ENCODE assay signal across 42 mouse cellular contexts in genomic region chr11:58072978-58073377, GRCm38 (mm10). TPM values are rescaled to one million over a fixed set of nuclear protein-coding genes. Genes with fewer than 3 reads are reported as not detected.
"Had no signal": no experiment of that assay in that cellular context is flagged by ENCODE, and none has a peak within 500 bp of the region (broad histone marks: within the 10 kb centered on the region; RNA-seq: fewer than 3 reads in every experiment).

No protein-coding gene starts in this region.

- DNase-seq: gastrocnemius, adult 2 months; gastrocnemius, postnatal 14 days; gastrocnemius, postnatal 36 days; heart, adult 18-20 months; heart, postnatal 10 days; heart, postnatal 4 days; kidney, adult 11 months; kidney, adult 2 months; kidney, adult 9 months; kidney, postnatal 14 days; kidney, postnatal 36 days; layer of hippocampus, adult 9-11 months; layer of hippocampus, postnatal 36 days; left cerebral cortex, postnatal 4 days had no signal

- H3K9me3 ChIP-seq: heart, embryonic 10.5 days; hindbrain, embryonic 10.5 days; hindbrain, embryonic 12.5 days; kidney, embryonic 15.5 days; limb, embryonic 15.5 days; liver, embryonic 12.5 days had no signal

- H3K4me3 ChIP-seq: gastrocnemius, adult 2 months; heart, embryonic 10.5 days; heart, embryonic 12.5 days; hindbrain, embryonic 10.5 days; hindbrain, embryonic 12.5 days; kidney, embryonic 15.5 days; limb, embryonic 13.5 days; limb, embryonic 15.5 days; liver, embryonic 12.5 days had no signal

- H3K4me1 ChIP-seq: heart, embryonic 12.5 days; hindbrain, embryonic 10.5 days; hindbrain, embryonic 12.5 days; kidney, embryonic 15.5 days; limb, embryonic 13.5 days; limb, embryonic 15.5 days; liver, embryonic 12.5 days had no signal

- H3K9ac ChIP-seq: heart, embryonic 12.5 days; hindbrain, embryonic 12.5 days; hindbrain, embryonic 14.5 days; kidney, embryonic 15.5 days; limb, embryonic 13.5 days; limb, embryonic 15.5 days; liver, embryonic 12.5 days; liver, embryonic 14.5 days had no signal

- H3K27ac ChIP-seq: gastrocnemius, adult 2 months; heart, embryonic 10.5 days; hindbrain, embryonic 10.5 days; hindbrain, embryonic 12.5 days; hindbrain, embryonic 14.5 days; kidney, embryonic 15.5 days; kidney, postnatal 0 days; limb, embryonic 13.5 days; limb, embryonic 15.5 days; liver, embryonic 12.5 days; liver, embryonic 14.5 days had no signal

- H3K36me3 ChIP-seq: heart, embryonic 10.5 days; heart, embryonic 12.5 days; hindbrain, embryonic 10.5 days; hindbrain, embryonic 12.5 days; kidney, embryonic 15.5 days; limb, embryonic 13.5 days; limb, embryonic 15.5 days; liver, embryonic 12.5 days had no signal

- H3K27me3 ChIP-seq: heart, embryonic 12.5 days; hindbrain, embryonic 12.5 days; kidney, embryonic 15.5 days; limb, embryonic 13.5 days; limb, embryonic 15.5 days had no signal

- ATAC-seq: hindbrain, embryonic 16.5 days; intestine, embryonic 16.5 days; liver, embryonic 12.5 days had no signal

- H3K4me2 ChIP-seq: heart, embryonic 12.5 days; hindbrain, embryonic 12.5 days; hindbrain, embryonic 14.5 days; kidney, embryonic 15.5 days; limb, embryonic 13.5 days; limb, embryonic 15.5 days; liver, embryonic 12.5 days had no signal

RNA-seq across cellular contexts. Expression of gene Gm12248, which starts 20.0 kb away (rescaled TPM):
- total RNA-seq: gastrocnemius, adult 2 months; gastrocnemius, postnatal 14 days; gastrocnemius, postnatal 36 days; heart, adult 18-20 months; heart, adult 8-10 months; heart, postnatal 10 days; heart, postnatal 25 days; heart, postnatal 4 days; layer of hippocampus, adult 18-20 months; layer of hippocampus, adult 8-10 months; layer of hippocampus, postnatal 14 days; layer of hippocampus, postnatal 36 days; left cerebral cortex, adult 18-20 months; left cerebral cortex, adult 8-10 months; left cerebral cortex, postnatal 10 days; left cerebral cortex, postnatal 25 days; left cerebral cortex, postnatal 4 days; liver, adult 2 months had no signal
- polyA plus RNA-seq: heart, embryonic 10.5 days; heart, embryonic 12.5 days; heart, embryonic 14.5 days; heart, embryonic 16.5 days; hindbrain, embryonic 14.5 days; intestine, embryonic 14.5 days; intestine, embryonic 16.5 days; kidney, postnatal 0 days; limb, embryonic 11.5 days; limb, embryonic 13.5 days; limb, embryonic 15.5 days; liver, embryonic 12.5 days; liver, embryonic 14.5 days; liver, embryonic 16.5 days had no signal
